Mouse (Mus musculus): ENCODE data around the gene Gpr62.

DNA sequence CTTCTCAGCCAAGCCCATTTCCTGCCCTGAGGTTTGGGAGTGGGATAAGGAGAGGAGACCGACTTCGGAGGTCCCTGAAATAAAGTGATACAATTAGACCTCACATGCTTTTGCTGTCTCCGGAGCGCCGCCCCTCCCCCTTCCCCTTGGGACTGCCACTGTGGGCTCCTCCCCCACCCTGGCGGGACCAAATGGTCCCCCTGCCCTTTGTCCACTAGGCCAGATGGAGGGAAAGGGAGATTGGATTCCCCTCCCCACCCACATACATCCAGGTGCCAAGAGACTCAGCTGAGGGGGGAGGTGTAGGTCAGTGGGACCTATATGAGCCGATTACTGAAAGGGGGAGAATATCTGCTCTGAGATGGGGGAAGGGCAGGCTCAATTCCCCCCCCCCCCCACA is 12.9 kb downstream of the Gpr62 start:
- no peak for TF ChIP-seq POLR2A (IDR thresholded peaks at IDR 0.05; ENCODE audit: control insufficient read depth, extremely low read depth, insufficient read depth, low read length, poor library complexity)
- no peak for TF ChIP-seq CTCF (IDR thresholded peaks at IDR 0.05; ENCODE audit: borderline replicate concordance, control insufficient read depth, extremely low read depth, insufficient read depth, low read length, poor library complexity)

Measured in thymus, adult 2 months (tissue).